ENCODE assay signal across 7 mouse cellular contexts in the genomic region with DNA sequence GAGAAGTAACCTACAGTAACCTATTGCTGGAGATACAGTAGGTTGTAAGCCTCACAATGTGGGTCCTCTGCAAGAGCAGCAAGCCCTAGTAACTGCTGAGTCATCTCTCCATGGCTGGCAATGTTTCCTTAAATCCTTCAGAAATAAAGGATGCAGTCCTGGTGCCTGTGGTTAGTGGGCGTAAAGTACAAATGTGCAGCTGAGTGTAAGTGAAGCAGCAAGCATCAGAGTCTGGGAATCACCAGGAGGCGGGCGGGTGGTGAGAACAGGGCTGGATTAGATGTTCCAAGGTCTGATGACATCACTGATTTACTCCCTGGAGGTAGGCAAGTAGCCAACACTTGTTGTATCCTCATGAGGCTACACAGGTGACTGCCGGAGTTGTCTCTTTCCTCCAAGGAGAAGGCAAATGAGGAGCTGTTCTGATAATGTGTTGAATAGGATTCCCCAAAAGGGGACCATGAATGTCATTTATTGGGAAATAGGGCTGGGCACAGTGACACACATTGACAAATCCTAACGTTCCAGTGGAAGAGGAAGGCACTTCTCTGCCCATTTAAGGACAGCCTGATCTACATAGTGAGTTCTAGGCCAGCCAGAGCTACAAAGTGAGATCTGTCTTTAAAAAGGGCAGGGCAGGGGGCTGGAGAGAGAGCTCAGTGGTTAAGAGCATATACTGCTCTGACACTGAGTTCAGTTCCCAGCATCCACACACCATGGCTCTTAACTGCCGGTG. TPM values are rescaled to one million over a fixed set of nuclear protein-coding genes. Genes with fewer than 3 reads are reported as not detected.
DNase-seq lines count a peak whose midpoint lies in the region; ATAC-seq lines count a peak whose summit lies in the region.

No protein-coding gene starts in this region.

- DNase-seq in lung, postnatal 10 days: peak; percentile 36
- no peak for DNase-seq in lung, postnatal 4 days
- peak; percentile 58 to 59 for DNase-seq in adrenal gland, postnatal 36 days
- DNase-seq in heart, postnatal 4 days: peak; percentile 19
- no peak for DNase-seq in gastrocnemius, adult 8-10 months (ENCODE audit: low spot score in 2 of 2)
- DNase-seq in urinary bladder, adult 2 months (ENCODE audit: low spot score): no peak

- peak; percentile 30 for ATAC-seq in megakaryocyte progenitor cell, adult 5-6 weeks (replicated peaks; ENCODE audit: poor library complexity)

RNA-seq across cellular contexts. Expression of a gene that starts 27.7 kb away (rescaled TPM):
- 10 to 100 TPM; 21.2 to 28.7 TPM for total RNA-seq in adrenal gland, postnatal 36 days (2021)
- total RNA-seq in heart, postnatal 4 days (2021): 1 to 10 TPM; 8.9 to 9.9 TPM
- total RNA-seq in megakaryocyte progenitor cell, adult 5-6 weeks (2015): 8.4 and 8.8 TPM in 2 replicates
- total RNA-seq in megakaryocyte progenitor cell, adult 5-6 weeks (2017): 9.8 and 11.2 TPM in 2 replicates
- total RNA-seq in gastrocnemius, adult 8-10 months (2022): 1 to 10 TPM; 1.8 to 3.3 (median 2.4) TPM
- 13.4 and 14.2 TPM in 2 replicates for polyA plus RNA-seq in urinary bladder, adult 2 months (2012; rRNA removed)

RNA-seq across cellular contexts. Expression of a gene that starts 60.0 kb away (rescaled TPM):
- total RNA-seq in adrenal gland, postnatal 36 days (2021): 100 to 1,000 TPM; 193 to 336 TPM
- total RNA-seq in heart, postnatal 4 days (2021): 100 to 1,000 TPM; 111 TPM
- total RNA-seq in megakaryocyte progenitor cell, adult 5-6 weeks (2015): 6.8 and 8.5 TPM in 2 replicates
- total RNA-seq in megakaryocyte progenitor cell, adult 5-6 weeks (2017): 6.2 and 6.4 TPM in 2 replicates
- total RNA-seq in gastrocnemius, adult 8-10 months (2022): 100 to 1,000 TPM; 114 to 137 (median 118) TPM
- polyA plus RNA-seq in urinary bladder, adult 2 months (2012; rRNA removed): 30.4 and 54.6 TPM in 2 replicates

Comparison
In these comparisons a context has a peak if more than half of its experiments do, and no peak if none do; other contexts are left out.
1. DNase-seq: peak in lung, postnatal 10 days (single experiment), adrenal gland, postnatal 36 days (2 of 2) and heart, postnatal 4 days (single experiment); none in lung, postnatal 4 days (0 of 2), gastrocnemius, adult 8-10 months (0 of 2) and urinary bladder, adult 2 months (single experiment).
2. RNA of a gene that starts 60.0 kb away (total RNA-seq): 193 to 336 TPM in adrenal gland, postnatal 36 days, 114 to 137 TPM in gastrocnemius, adult 8-10 months and 111 TPM in heart, postnatal 4 days; 6.2 to 8.5 TPM in megakaryocyte progenitor cell, adult 5-6 weeks; every median in the first group is over 10 times any median in the second.